Mouse (Mus musculus) spleen, adult 2 months (tissue): ENCODE data around the gene Mbtps2. TPM values are rescaled to one million over a fixed set of nuclear protein-coding genes. Genes with fewer than 3 reads are reported as not detected.

Source experiments
- DNase-seq, 2 experiments: peaks; one replicate each; pipeline versions ENCODE4 v3.0.0 to v3.0.0-alpha.2; 2012 to 2021; ENCODE audit warnings: low spot score in 2 of 2, low read depth in 1 of 2
- H3K27ac ChIP-seq: fragments of 200-500 bp; 2 replicates; pipeline ENCODE4 v1.5.1; 2012; ENCODE audit warnings: low read length, inconsistent platforms; ENCODE audit not compliant: insufficient read depth
- H3K27me3 ChIP-seq: fragments of 200-500 bp; 2 replicates; pipeline ENCODE4 v1.6.1; 2012; ENCODE audit warnings: mild to moderate bottlenecking, moderate library complexity, low read length, inconsistent platforms; ENCODE audit not compliant: control insufficient read depth, insufficient read depth
- H3K36me3 ChIP-seq: fragments of 200-500 bp; 2 replicates; pipeline ENCODE4 v1.6.1; 2012; ENCODE audit warnings: mild to moderate bottlenecking, low read length, inconsistent platforms; ENCODE audit not compliant: control insufficient read depth, insufficient read depth
- H3K4me1 ChIP-seq: fragments of 200-500 bp; 2 replicates; pipeline ENCODE4 v1.6.1; 2011; ENCODE audit warnings: inconsistent platforms; ENCODE audit not compliant: control insufficient read depth, insufficient read depth, insufficient read length
- H3K4me3 ChIP-seq: fragments of 200-500 bp; 2 replicates; pipeline ENCODE4 v1.5.1; 2011; ENCODE audit warnings: mild to moderate bottlenecking, inconsistent platforms; ENCODE audit not compliant: insufficient read depth, insufficient read length; ENCODE audit errors: extremely low read depth
- CTCF ChIP-seq: fragments of 200-500 bp; IDR thresholded peaks from 2 replicates; pipeline ENCODE4 v1.5.1; 2011; ENCODE audit warnings: mild to moderate bottlenecking, inconsistent platforms; ENCODE audit not compliant: insufficient read depth, insufficient read length, insufficient replicate concordance; ENCODE audit errors: extremely low read depth
- POLR2A ChIP-seq: fragments of 200-500 bp; IDR thresholded peaks from 2 replicates; pipeline ENCODE4 v1.6.1; 2011; ENCODE audit warnings: low read depth, low read length, inconsistent platforms
- WGBS: fragments of 180-500 bp; shearing (Covaris S2); methylation state at CpG from one replicate; pipeline ENCODE4 v1.1.7; 2018; 5-methylcytosine and 5-hydroxymethylcytosine counted together
- polyA plus RNA-seq: library from polyadenylated mRNA; depleted of rRNA; stranded (reverse); fragments of >200 nt; gene quantifications from 2 replicates; pipeline ENCODE4 v1.2.3, GENCODE M21; 2012

Mbtps2 gene
- polyA plus RNA-seq, 1 experiment: 5.3 TPM

DNA sequence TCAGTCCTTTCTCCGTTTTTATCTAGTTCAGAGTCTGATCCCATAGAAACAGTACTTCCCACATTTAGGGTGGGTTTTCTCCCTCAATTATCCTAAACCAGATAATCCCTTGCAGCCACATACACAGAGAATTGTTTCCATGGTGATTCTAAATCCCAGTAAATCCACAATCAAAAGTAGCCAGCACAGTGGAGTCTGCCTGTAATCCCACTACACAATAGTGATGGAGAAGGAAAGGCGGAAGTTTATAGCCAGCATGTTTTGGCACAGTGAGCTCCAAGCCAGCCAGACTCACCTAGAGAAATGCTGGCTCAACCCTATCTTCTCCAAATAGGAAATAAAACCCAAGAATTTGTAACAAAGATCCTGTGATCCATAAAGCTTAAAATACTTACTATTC lies 3.9 kb downstream of the Mbtps2 start:
- Histone ChIP-seq H3K36me3 (no peaks in the 10 kb centered on the region), H3K27ac (no peak overlapping the region), H3K4me1 (peaks cover 2% of the 10 kb centered on the region; the same call in 1 of the 2 replicates), H3K27me3 (no peaks in the 10 kb centered on the region), H3K4me3 (no peak overlapping the region)
- DNase-seq: no peak
- no peak for TF ChIP-seq CTCF
- no peak for TF ChIP-seq POLR2A
- 67% methylated on average over 2 of the region's 2 CpGs for WGBS

DNA sequence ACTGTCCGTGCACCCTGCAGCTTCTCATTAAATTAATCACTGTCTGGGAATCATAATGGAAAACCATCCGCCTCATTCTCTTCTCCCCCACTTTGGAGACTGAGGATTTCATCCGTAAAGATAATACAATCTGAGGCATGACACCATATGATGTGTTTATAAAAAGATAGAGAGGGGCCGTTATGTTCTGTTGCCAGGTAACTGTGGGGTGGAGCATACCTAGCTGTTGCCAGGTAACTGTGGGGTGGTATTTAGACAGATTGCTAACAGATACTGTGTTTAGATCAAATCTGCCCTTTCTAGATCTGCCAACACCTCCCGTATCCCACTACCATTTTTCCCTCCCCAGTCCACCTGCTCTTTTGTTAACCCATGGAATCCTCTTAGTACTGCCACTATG lies 11.5 kb downstream of the Mbtps2 start:
- H3K27me3 ChIP-seq: no peaks in the 10 kb centered on the region
- TF ChIP-seq CTCF: no peak
- no peak for TF ChIP-seq POLR2A
- H3K4me3 ChIP-seq: no peak overlapping the region
- H3K4me1 ChIP-seq: no peaks in the 10 kb centered on the region
- H3K36me3 ChIP-seq: no peaks in the 10 kb centered on the region
- H3K27ac ChIP-seq: no peak overlapping the region
- no peak for DNase-seq
- 85% methylated on average over 5 of the region's 5 CpGs for WGBS

DNA sequence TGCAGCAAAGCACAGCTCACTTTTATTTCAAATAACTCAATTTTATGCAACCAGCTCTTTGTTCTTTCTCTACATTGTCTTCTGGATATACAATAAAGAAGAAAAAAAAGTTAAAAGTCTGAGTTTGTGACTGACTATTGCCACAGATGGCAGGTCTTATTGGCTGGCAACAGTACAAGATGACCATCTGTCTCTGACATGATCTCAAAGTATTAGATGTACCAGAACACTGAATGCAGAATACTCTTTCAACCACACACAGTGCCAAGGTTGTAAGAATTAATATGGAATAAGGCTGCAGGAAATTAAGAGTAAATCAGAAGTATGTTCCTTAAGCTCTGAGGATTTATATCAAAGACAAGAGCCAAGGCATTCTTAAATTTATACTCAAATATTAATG lies 12.1 kb downstream of the Mbtps2 start:
- no peaks in the 10 kb centered on the region for H3K36me3 ChIP-seq
- no peak overlapping the region for H3K4me3 ChIP-seq
- H3K4me1 ChIP-seq: no peaks in the 10 kb centered on the region
- no peak overlapping the region for H3K27ac ChIP-seq
- TF ChIP-seq CTCF (no peak), POLR2A (no peak)
- DNase-seq: no peak
- H3K27me3 ChIP-seq: no peaks in the 10 kb centered on the region

DNA sequence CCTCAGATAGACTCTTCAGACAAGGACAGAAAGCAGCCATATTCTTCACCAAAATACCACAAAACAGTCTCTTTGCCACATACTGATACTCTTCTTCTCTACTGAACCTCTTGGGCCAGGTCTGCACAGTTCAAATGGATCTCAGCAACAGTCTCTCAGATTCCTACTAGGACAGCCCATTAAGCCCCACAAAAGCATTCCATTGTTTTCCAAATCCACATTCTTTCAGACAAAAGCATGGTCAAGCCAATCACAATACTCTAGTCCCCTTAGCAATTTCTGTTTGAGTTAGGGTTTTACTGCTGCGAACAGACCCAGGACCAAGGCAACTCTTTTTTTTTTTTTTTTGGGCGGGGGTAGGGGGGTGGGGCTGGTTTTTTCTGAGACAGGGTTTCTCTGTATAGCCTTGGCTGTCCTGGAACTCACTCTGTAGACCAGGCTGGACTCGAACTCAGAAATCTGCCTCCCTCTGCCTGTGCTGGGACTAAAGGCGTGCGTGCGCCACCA lies 19.4 kb downstream of the Mbtps2 start:
- Histone ChIP-seq H3K36me3 (no peaks in the 10 kb centered on the region; the same call in 1 of the 2 replicates), H3K27ac (no peak overlapping the region), H3K4me3 (no peak overlapping the region), H3K4me1 (no peaks in the 10 kb centered on the region), H3K27me3 (no peaks in the 10 kb centered on the region)
- TF ChIP-seq CTCF (no peak), POLR2A (no peak)
- WGBS: 78% methylated on average over 6 of the region's 6 CpGs
- DNase-seq: no peak

DNA sequence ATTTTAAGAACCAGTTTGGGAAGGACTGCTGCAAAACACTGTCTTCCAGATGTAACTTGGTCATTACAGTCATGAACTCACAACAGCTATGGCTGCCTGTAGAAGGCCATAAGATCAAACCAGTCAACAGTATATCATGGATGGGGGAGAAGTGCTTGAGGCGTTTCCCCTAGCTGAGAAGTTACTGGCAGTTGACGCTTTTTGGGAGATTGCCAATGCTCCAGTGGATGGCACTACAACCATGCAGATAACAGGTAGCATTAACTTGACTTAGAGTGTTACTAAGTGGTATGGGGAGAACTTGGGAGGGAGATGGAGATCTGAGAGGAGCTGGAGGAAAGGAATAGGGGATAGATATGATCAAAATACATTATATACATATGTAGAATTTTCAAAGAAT lies 23.8 kb downstream of the Mbtps2 start:
- no peaks in the 10 kb centered on the region for H3K27me3 ChIP-seq
- H3K4me1 ChIP-seq: no peaks in the 10 kb centered on the region
- no peak overlapping the region for H3K4me3 ChIP-seq
- peaks cover 1% of the 10 kb centered on the region; the same call in 1 of the 2 replicates for H3K36me3 ChIP-seq
- TF ChIP-seq POLR2A (no peak), CTCF (no peak)
- DNase-seq: no peak
- no peak overlapping the region for H3K27ac ChIP-seq
- WGBS: 85% methylated on average over 2 of the region's 2 CpGs

DNA sequence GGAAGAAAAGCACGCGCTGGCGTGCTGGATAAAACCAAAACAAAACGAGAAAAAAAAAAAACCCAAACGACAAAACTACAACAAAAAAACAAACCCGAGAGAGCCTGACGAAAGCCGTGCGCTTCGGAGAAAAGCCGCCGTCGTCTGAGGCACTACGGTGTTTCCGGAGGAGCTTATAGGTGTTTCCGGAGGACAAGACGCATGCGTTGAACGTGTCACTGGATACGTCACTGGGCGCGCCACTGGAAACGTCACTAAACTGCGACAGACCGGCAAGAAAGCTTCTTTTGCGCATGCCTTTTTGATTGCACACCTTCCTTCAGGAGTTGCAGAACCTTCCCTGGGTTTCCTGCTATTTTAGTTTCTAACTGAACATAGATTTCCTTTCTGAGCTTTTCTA lies 29.7 kb downstream of the Mbtps2 start, which contains the start of gene Yy2:
Yy2 (minus strand) TSS at position 146 of the 400 bp plus-strand sequence.
- no peak within 1 kb of the TSS for H3K4me3 ChIP-seq
- no peaks in the 10 kb centered on the region for H3K4me1 ChIP-seq
- no peak for DNase-seq
- no peak within 1 kb of the TSS for H3K27ac ChIP-seq
- peaks cover 8% of the 10 kb centered on the region; the same call in 1 of the 2 replicates for H3K36me3 ChIP-seq
- TF ChIP-seq CTCF: no peak
- 88% methylated on average over 26 of the region's 26 CpGs for WGBS
- no peaks in the 10 kb centered on the region for H3K27me3 ChIP-seq

DNA sequence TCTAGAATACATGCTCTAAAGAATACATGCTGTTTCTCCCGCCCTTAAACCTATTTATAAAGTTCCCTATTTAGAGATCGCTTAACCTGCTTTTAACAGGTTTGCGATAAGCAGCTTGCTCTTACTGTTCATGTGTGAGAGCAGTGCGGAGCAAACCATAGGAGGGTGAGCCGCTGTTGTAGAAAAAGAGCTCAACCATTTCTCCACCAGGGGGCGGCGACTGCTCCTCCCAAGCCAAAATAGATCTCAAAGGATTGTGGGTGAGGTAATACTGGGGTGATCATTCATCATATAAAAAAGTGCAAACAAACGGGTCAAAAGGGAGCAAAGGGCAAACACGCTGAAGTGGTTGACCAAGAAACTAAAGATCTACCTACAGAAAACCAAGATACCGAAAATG lies 34.7 kb downstream of the Mbtps2 start:
- peak in 1 of 2 experiments; percentile 9 for DNase-seq
- peaks cover 6% of the 10 kb centered on the region; the same call in 1 of the 2 replicates for H3K36me3 ChIP-seq
- no peaks in the 10 kb centered on the region for H3K4me1 ChIP-seq
- H3K4me3 ChIP-seq: no peak overlapping the region
- no peaks in the 10 kb centered on the region for H3K27me3 ChIP-seq
- 78% methylated on average over 10 of the region's 10 CpGs for WGBS
- H3K27ac ChIP-seq: no peak overlapping the region
- TF ChIP-seq POLR2A (no peak), CTCF (peak; percentile 21; the same call in 1 of the 2 replicates)
